Mouse (Mus musculus): ENCODE measurements around the gene Ppp1r12a. TPM values are rescaled to one million over a fixed set of nuclear protein-coding genes. Genes with fewer than 3 reads are reported as not detected.

The Ppp1r12a gene
- total and polyA plus RNA-seq, 3 experiments, result 15.1 to 168 (median 166) TPM

- DNase-seq (ENCODE audit: low spot score) (no peak), ATAC-seq (ENCODE audit: extremely low read depth, insufficient number of reproducible peaks, low FRiP score, poor library complexity, severe bottlenecking) (no peak)
- Histone ChIP-seq H3K4me1 (ENCODE audit: insufficient read depth, low read depth, low read length) (no peaks in the 10 kb centered on the region), H3K4me3 (ENCODE audit: low read depth, low read length) (no peak overlapping the region), H3K36me3 (replicated peaks) (no peaks in the 10 kb centered on the region), H3K9me3 (replicated peaks) (no peaks in the 10 kb centered on the region), H3K27me3 (ENCODE audit: insufficient read depth, low read length) (0 out of 2 replicates have a peak, but pooled peaks cover 5% of the 10 kb centered on the region)
- TF ChIP-seq GATA2 (IDR thresholded peaks at IDR 0.05; ENCODE audit: borderline replicate concordance, low read depth, low read length) (no peak), CTCF (IDR thresholded peaks at IDR 0.05; ENCODE audit: low read depth, low read length) (no peak), POLR2AphosphoS5 (IDR thresholded peaks at IDR 0.05; ENCODE audit: insufficient replicate concordance, low read depth, low read length) (no peak), GATA1 (IDR thresholded peaks at IDR 0.05; ENCODE audit: borderline replicate concordance, low read length) (no peak), TAL1 (conservative IDR thresholded peaks at IDR 0.05; ENCODE audit: low read depth, low read length) (no peak)
These were observed 21.3 kb upstream of the Ppp1r12a start for GRCm38 (mm10) chr10:108140742-108141141.

- no peak for TF ChIP-seq GATA2 (IDR thresholded peaks at IDR 0.05; ENCODE audit: borderline replicate concordance, low read depth, low read length)
- no peak for TF ChIP-seq POLR2AphosphoS5 (IDR thresholded peaks at IDR 0.05; ENCODE audit: insufficient replicate concordance, low read depth, low read length)
- TF ChIP-seq TAL1 (conservative IDR thresholded peaks at IDR 0.05; ENCODE audit: low read depth, low read length), result no peak
- no peak for TF ChIP-seq CTCF (IDR thresholded peaks at IDR 0.05; ENCODE audit: low read depth, low read length)
- TF ChIP-seq GATA1 (IDR thresholded peaks at IDR 0.05; ENCODE audit: borderline replicate concordance, low read length), result no peak
- ATAC-seq (ENCODE audit: extremely low read depth, insufficient number of reproducible peaks, low FRiP score, poor library complexity, severe bottlenecking), result no peak
These were observed 17.9 kb upstream of the Ppp1r12a start for GRCm38 (mm10) chr10:108143991-108144525.

GRCm38 (mm10) chr10:108145701-108146100 lies 16.3 kb upstream of the Ppp1r12a start:
- no peak for TF ChIP-seq GATA2 (IDR thresholded peaks at IDR 0.05; ENCODE audit: borderline replicate concordance, low read depth, low read length)
- no peak for TF ChIP-seq POLR2AphosphoS5 (IDR thresholded peaks at IDR 0.05; ENCODE audit: insufficient replicate concordance, low read depth, low read length)
- TF ChIP-seq TAL1 (conservative IDR thresholded peaks at IDR 0.05; ENCODE audit: low read depth, low read length), result no peak
- TF ChIP-seq CTCF (IDR thresholded peaks at IDR 0.05; ENCODE audit: low read depth, low read length), result no peak
- Histone ChIP-seq H3K9me3 (replicated peaks) (no peaks in the 10 kb centered on the region), H3K4me1 (ENCODE audit: insufficient read depth, low read depth, low read length) (no peaks in the 10 kb centered on the region), H3K27me3 (ENCODE audit: insufficient read depth, low read length) (peaks cover 8% of the 10 kb centered on the region; the same call in 1 of the 2 replicates), H3K36me3 (replicated peaks) (no peaks in the 10 kb centered on the region), H3K4me3 (ENCODE audit: low read depth, low read length) (no peak overlapping the region)
- no peak for ATAC-seq (ENCODE audit: extremely low read depth, insufficient number of reproducible peaks, low FRiP score, poor library complexity, severe bottlenecking)
- no peak for DNase-seq (ENCODE audit: low spot score)

More at GRCm38 (mm10) chr10:108143991-108144525, 17.9 kb upstream of the Ppp1r12a start:
- no peaks in the 10 kb centered on the region for H3K36me3 ChIP-seq (replicated peaks)
- no peaks in the 10 kb centered on the region for H3K4me1 ChIP-seq (ENCODE audit: insufficient read depth, low read depth, low read length)
- peaks cover 5% of the 10 kb centered on the region; the same call in 1 of the 2 replicates for H3K27me3 ChIP-seq (ENCODE audit: insufficient read depth, low read length)
- no peak for DNase-seq (ENCODE audit: low spot score)
- H3K9me3 ChIP-seq (replicated peaks), result no peaks in the 10 kb centered on the region
- H3K4me3 ChIP-seq (ENCODE audit: low read depth, low read length), result no peak overlapping the region

- TF ChIP-seq GATA1 (IDR thresholded peaks at IDR 0.05; ENCODE audit: borderline replicate concordance, low read length) (no peak), TAL1 (conservative IDR thresholded peaks at IDR 0.05; ENCODE audit: low read depth, low read length) (no peak), POLR2AphosphoS5 (IDR thresholded peaks at IDR 0.05; ENCODE audit: insufficient replicate concordance, low read depth, low read length) (no peak), GATA2 (IDR thresholded peaks at IDR 0.05; ENCODE audit: borderline replicate concordance, low read depth, low read length) (no peak), CTCF (IDR thresholded peaks at IDR 0.05; ENCODE audit: low read depth, low read length) (no peak)
- Histone ChIP-seq H3K4me1 (ENCODE audit: insufficient read depth, low read depth, low read length) (no peaks in the 10 kb centered on the region), H3K27me3 (ENCODE audit: insufficient read depth, low read length) (peaks cover 8% of the 10 kb centered on the region; the same call in 1 of the 2 replicates), H3K36me3 (replicated peaks) (no peaks in the 10 kb centered on the region), H3K9me3 (replicated peaks) (no peaks in the 10 kb centered on the region), H3K4me3 (ENCODE audit: low read depth, low read length) (no peak overlapping the region)
- DNase-seq (ENCODE audit: low spot score) (no peak), ATAC-seq (ENCODE audit: extremely low read depth, insufficient number of reproducible peaks, low FRiP score, poor library complexity, severe bottlenecking) (no peak)
These were observed 15.0 kb upstream of the Ppp1r12a start for GRCm38 (mm10) chr10:108147031-108147430.

GRCm38 (mm10) chr10:108153301-108153700 lies 8.7 kb upstream of the Ppp1r12a start:
- TF ChIP-seq TAL1 (conservative IDR thresholded peaks at IDR 0.05; ENCODE audit: low read depth, low read length), result no peak
- TF ChIP-seq GATA2 (IDR thresholded peaks at IDR 0.05; ENCODE audit: borderline replicate concordance, low read depth, low read length), result no peak
- TF ChIP-seq POLR2AphosphoS5 (IDR thresholded peaks at IDR 0.05; ENCODE audit: insufficient replicate concordance, low read depth, low read length), result no peak
- no peak for TF ChIP-seq GATA1 (IDR thresholded peaks at IDR 0.05; ENCODE audit: borderline replicate concordance, low read length)
- no peak for TF ChIP-seq CTCF (IDR thresholded peaks at IDR 0.05; ENCODE audit: low read depth, low read length)
- ATAC-seq (ENCODE audit: extremely low read depth, insufficient number of reproducible peaks, low FRiP score, poor library complexity, severe bottlenecking) (no peak), DNase-seq (ENCODE audit: low spot score) (no peak)
- Histone ChIP-seq H3K27me3 (ENCODE audit: insufficient read depth, low read length) (peaks cover 12% of the 10 kb centered on the region), H3K4me1 (ENCODE audit: insufficient read depth, low read depth, low read length) (no peaks in the 10 kb centered on the region), H3K9me3 (replicated peaks) (no peaks in the 10 kb centered on the region), H3K36me3 (replicated peaks) (no peaks in the 10 kb centered on the region), H3K4me3 (ENCODE audit: low read depth, low read length) (no peak overlapping the region)

- TF ChIP-seq TAL1 (conservative IDR thresholded peaks at IDR 0.05; ENCODE audit: low read depth, low read length), result no peak
- no peak for TF ChIP-seq CTCF (IDR thresholded peaks at IDR 0.05; ENCODE audit: low read depth, low read length)
- TF ChIP-seq GATA1 (IDR thresholded peaks at IDR 0.05; ENCODE audit: borderline replicate concordance, low read length), result no peak
- TF ChIP-seq POLR2AphosphoS5 (IDR thresholded peaks at IDR 0.05; ENCODE audit: insufficient replicate concordance, low read depth, low read length), result no peak
- TF ChIP-seq GATA2 (IDR thresholded peaks at IDR 0.05; ENCODE audit: borderline replicate concordance, low read depth, low read length), result no peak
- H3K4me3 ChIP-seq (ENCODE audit: low read depth, low read length), result no peak overlapping the region
- H3K9me3 ChIP-seq (replicated peaks), result no peaks in the 10 kb centered on the region
- no peak for ATAC-seq (ENCODE audit: extremely low read depth, insufficient number of reproducible peaks, low FRiP score, poor library complexity, severe bottlenecking)
- peaks cover 14% of the 10 kb centered on the region for H3K27me3 ChIP-seq (ENCODE audit: insufficient read depth, low read length)
- H3K36me3 ChIP-seq (replicated peaks), result no peaks in the 10 kb centered on the region
- DNase-seq (ENCODE audit: low spot score), result no peak
- no peaks in the 10 kb centered on the region for H3K4me1 ChIP-seq (ENCODE audit: insufficient read depth, low read depth, low read length)
These were observed 6.8 kb upstream of the Ppp1r12a start for GRCm38 (mm10) chr10:108155042-108155686.

Data from G1E (cell line).